Mouse (Mus musculus): ENCODE results near the gene Rpp25. TPM values are rescaled to one million over a fixed set of nuclear protein-coding genes. Genes with fewer than 3 reads are reported as not detected.

Gene Rpp25
- total RNA-seq (2023) = not detected

GRCm38 (mm10) chr9:57503622-57504380 lies at the start of gene Rpp25:
TSS of gene Rpp25 (plus strand) at chr9:57504026.

DNA sequence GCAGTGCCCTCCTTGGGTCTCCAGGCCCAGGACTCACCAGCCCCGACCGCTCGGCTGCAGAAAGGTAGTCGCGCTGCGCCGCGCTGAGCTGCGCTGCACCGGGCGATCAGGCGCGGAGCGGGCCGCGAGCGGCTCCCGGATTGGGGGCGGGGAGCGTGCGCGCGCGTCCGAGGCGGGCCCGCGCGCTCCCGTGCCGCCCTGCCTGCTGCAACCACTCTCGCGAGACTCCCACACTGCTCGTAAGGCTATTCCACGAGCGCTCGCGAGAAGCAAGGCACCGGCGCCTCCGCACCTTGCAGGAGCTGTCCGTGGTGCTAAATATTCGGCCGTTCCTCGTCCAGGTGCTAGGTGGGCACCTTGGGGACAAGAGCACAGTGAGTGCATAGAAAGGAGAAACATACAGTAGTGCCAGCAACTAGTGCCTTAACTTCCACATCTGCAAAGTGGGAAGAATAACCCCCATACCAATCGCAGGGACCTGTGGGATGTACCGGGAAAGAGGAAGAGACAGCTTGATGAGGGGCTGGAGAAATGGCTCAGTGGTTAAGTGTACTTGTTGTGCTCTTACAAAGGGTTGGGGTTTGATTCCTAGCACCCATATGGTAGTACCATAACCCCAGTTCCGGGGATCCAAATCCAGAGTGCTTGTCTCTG lies 35.8 kb upstream of the Rpp25 start, which contains the start of gene Scamp5:
Scamp5 (minus strand) TSS at position 165 of the 654 bp plus-strand sequence.

DNA sequence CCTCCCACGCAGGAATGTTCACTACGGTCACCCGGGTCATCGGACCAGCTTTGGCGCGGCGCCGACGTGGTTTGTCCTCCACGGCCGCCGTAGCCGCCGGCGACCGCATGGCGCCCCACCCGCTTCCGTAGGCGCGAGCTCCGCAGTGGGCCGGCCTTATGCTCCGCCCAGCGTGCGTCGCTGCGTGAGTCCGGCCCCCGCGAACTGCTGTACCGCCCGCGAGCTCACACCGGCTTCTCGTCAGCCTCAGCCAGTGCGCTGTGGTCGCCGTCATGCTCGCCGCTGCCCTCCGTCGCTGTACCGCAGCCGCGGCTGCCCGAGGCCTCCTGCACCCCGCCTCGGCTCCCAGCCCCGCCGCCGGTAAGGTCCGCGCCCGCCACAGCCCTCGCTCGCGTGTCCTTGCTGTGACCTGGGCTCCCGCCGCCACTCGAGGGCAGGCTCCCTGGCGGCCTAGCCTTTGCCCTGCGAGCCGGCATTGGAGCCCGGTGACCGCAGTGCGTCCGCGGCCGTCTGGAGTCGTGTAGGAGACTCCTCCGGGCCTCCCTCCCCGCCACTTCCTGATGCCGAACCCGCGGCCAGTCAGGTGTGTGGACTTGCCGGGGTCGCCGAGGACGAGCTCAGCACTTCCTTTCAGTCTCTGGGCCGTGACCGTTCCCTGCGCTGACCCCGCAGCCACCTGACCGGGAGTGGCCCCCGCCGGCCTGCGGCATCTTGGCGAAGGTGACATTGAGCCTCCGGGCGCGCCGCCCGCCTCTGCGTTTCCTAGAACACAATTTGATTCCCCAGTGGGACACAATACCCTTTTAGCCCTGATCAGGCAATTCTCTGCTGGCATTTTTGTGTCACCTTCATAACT lies 17.5 kb downstream of the Rpp25 start, which contains the start of gene Cox5a:
Cox5a (plus strand) TSS at position 219 of the 856 bp plus-strand sequence.

DNA sequence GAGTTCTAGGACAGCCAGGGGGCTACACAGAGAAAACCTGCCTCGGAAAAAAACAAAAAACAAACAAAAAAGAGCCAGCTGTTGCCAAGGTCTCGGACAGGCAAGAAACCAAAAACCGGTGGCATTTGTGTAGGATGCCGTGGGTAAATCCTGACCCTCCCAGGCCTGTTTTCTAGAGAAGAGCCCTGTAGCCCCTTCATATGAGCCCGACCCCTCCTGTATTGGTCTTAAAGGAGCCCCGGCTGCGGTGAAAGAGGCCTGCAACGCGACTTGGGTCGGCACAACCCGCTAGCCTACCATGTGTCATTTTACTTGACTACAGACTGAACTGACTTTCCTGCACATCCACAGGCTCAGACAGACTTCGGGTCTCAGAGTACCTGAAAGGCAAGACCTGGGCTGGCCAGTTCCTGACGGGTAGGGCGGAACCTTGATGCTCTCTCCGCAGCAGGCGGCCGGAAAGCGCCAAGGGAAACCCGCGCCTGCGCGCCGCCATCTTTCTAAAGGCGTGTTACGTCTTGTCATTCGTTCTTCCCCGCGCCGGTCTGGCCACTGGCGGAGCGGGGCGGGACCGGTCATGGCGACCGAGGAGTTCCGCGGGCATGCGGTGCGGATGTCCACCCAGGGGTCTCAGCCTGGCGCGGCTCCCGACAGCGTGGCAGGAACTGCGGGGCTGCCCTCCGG lies 33.4 kb downstream of the Rpp25 start, which contains the start of gene Fam219b:
Fam219b (plus strand) TSS at position 485 of the 684 bp plus-strand sequence.

DNA sequence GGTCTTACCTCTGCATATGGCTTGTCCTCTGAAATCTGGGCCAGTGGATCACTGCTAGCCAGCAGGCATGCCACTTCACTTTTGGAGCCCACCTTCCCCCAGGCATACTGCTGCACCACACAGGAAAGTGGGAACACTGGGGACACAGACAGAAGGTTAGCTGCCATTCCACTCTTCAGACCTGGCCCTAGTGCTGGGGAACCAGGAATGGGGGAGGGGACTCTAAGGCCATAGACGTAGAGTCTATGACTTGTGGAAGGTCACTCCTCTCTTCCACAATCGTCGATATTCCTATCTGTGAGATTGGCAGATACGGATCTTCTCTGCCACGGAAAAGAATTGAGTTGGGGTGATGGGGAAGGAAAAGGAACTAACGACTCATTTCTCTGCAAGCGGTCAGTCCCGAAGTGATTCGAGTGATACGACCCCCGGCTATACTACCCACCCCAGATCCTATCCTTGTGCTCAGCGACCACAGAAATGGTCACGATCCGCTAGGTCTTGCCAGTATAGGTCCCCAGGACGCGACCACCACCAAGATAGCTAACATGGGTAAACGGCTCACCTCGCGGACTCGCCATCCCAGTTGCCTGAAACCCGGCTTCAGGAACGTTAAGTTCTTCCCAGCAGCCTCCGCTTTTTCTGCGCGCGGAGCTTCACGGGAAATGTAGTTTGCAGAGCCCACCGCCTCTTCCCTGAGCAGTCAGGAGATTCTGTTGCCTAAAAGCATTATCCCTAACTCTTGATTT lies 48.5 kb downstream of the Rpp25 start, which contains the start of gene Mpi:
Mpi (minus strand) TSS at position 625 of the 749 bp plus-strand sequence.

Other genes with a start within 250 kb of the Rpp25 start
- 62.8 TPM for gene 1700017B05Rik, start 241.4 kb upstream of the Rpp25 start, total RNA-seq (2023)
- gene Ppcdc, start 63.9 kb upstream of the Rpp25 start, total RNA-seq (2023) = 65.5 TPM
- gene Scamp5, start 36.0 kb upstream of the Rpp25 start, total RNA-seq (2023) = not detected
- gene Cox5a, start 17.2 kb downstream of the Rpp25 start, total RNA-seq (2023) = 82.0 TPM
- 15.9 TPM for gene Fam219b, start 33.5 kb downstream of the Rpp25 start, total RNA-seq (2023)
- 5.7 TPM for gene Mpi, start 48.7 kb downstream of the Rpp25 start, total RNA-seq (2023)
- gene Scamp2, start 56.9 kb downstream of the Rpp25 start, total RNA-seq (2023) = 64.9 TPM
- 56.8 TPM for gene Ulk3, start 85.4 kb downstream of the Rpp25 start, total RNA-seq (2023)
- not detected for gene Cplx3, start 102.3 kb downstream of the Rpp25 start, total RNA-seq (2023)
- gene Lman1l, start 116.7 kb downstream of the Rpp25 start, total RNA-seq (2023) = 2.6 TPM
- gene Csk, start 149.6 kb downstream of the Rpp25 start, total RNA-seq (2023) = 295 TPM
- not detected for gene Cyp1a2, start 179.7 kb downstream of the Rpp25 start, total RNA-seq (2023)
- gene Cyp1a1, start 183.9 kb downstream of the Rpp25 start, total RNA-seq (2023) = not detected
- 19.6 TPM for gene Edc3, start 204.5 kb downstream of the Rpp25 start, total RNA-seq (2023)